Mouse (Mus musculus): ENCODE results near the gene Nectin1. TPM values are rescaled to one million over a fixed set of nuclear protein-coding genes. Genes with fewer than 3 reads are reported as not detected.

Nectin1 gene
- total RNA-seq, 2 experiments from 2014 or later, result 109 to 113 TPM

DNA sequence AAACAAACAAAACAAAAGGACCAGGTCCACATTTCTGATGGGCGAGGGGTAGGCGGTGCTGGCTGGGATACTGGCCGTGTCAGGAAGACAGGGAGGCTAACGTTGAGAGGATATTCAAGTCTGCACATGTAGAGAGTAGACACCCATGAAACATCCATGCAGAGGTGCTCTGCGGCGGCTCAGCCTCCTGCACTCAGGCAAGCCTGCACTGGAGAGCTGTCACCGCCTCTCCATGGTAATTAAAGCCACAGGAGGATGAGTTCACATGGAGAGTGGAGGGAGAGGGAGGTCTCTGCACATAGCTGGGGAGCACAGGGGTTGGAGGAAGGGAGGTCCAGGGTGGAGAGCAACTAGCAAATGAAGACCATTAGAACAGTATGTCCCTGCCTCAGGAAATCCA is 107.4 kb downstream of the Nectin1 start:
- no peak for DNase-seq (ENCODE audit: low spot score in 2 of 2)

DNA sequence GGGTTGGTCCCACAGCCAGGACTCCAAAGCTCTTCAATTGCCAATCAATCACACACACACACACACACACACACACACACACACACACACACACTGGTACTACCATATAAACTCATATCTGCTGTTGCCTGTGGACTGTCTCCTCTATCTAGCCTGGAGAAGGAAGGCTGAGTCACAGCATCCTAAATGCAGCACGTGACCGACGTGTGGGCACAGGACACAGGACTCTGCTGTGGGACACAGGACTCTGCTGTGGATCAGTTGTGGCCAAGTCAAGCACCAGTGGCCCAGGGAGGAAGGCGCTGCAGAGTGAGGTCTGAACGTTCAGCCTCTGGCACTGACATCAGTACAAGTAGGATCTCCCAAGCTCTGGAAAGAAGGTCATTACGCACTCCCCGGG is 112.1 kb downstream of the Nectin1 start:
- DNase-seq (ENCODE audit: low spot score in 2 of 2), result no peak
